Mouse (Mus musculus) leukemia stem cell, adult 10-12 weeks (primary cell): ENCODE measurements around the gene Srgap2. TPM values are rescaled to one million over a fixed set of nuclear protein-coding genes. Genes with fewer than 3 reads are reported as not detected.

Experiments used
- polyA plus RNA-seq: library from polyadenylated mRNA; stranded (reverse); fragments of >175 nt; gene quantifications from 2 replicates; pipeline ENCODE4 v1.2.3, GENCODE M21; 2012; ENCODE audit warnings: low replicate concordance

The Srgap2 gene
- 4.0 and 13.7 TPM in 2 replicates for polyA plus RNA-seq

GRCm38 (mm10) chr1:131527281-131528080, at the start of gene Srgap2, which contains the start of gene Fam72a:
Gene Srgap2 (minus strand): TSS chr1:131527352.
Gene Fam72a (plus strand): TSS chr1:131527903.

GRCm38 (mm10) chr1:131279456-131279776, 247.7 kb downstream of the Srgap2 start, which contains the start of gene Ikbke:
Gene Ikbke (minus strand): TSS chr1:131279606.

GRCm38 (mm10) chr1:131245089-131245856, 281.9 kb downstream of the Srgap2 start, which contains the start of gene Rassf5:
Gene Rassf5 (minus strand): TSS chr1:131245258.

Other genes starting within 250 kb of the Srgap2 start
- gene Ikbke, start 247.7 kb downstream of the Srgap2 start, polyA plus RNA-seq, result 2.5 TPM in 2 replicates
- gene Fam72a, start 551 bp upstream of the Srgap2 start, polyA plus RNA-seq, result 1.3 and 1.8 TPM in 2 replicates
- not detected in 2 replicates for gene Avpr1b, start 71.9 kb upstream of the Srgap2 start, polyA plus RNA-seq
- 68.5 and 139 TPM in 2 replicates for gene Ctse, start 111.0 kb upstream of the Srgap2 start, polyA plus RNA-seq
- gene Rab7b, start 161.3 kb upstream of the Srgap2 start, polyA plus RNA-seq, result 0.21 and 0.54 TPM in 2 replicates
- gene Slc26a9, start 216.7 kb upstream of the Srgap2 start, polyA plus RNA-seq, result not detected in 2 replicates